Comparison of ENCODE assay signal across 27 mouse cellular contexts in the genomic region with DNA sequence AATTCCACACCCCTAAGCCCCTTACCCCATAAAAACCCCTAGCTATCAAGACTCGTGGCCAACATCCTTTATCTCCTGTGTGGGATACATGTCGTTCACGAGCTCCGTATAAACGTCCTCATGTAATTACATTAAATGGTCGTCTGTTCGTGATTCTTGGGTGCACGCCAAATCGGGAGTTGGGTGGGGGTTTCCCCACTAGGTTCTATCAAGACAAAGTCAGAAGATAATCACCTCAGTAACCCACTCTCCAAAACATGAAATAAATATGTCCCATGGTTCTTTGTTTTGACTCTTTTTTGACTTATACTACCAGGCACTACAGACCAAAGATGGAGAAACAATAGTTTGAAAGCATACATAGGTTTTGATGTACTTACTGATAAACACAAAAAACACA. TPM values are rescaled to one million over a fixed set of nuclear protein-coding genes. Genes with fewer than 3 reads are reported as not detected.
A peak's percentile ranks its signal among the peaks of the same experiment; 100 is the strongest.
DNase-seq lines count a peak whose midpoint lies in the region; ATAC-seq lines count a peak whose summit lies in the region.
"Had no signal": no experiment of that assay in that cellular context is flagged by ENCODE, and none has a peak within 500 bp of the region (broad histone marks: within the 10 kb centered on the region; RNA-seq: fewer than 3 reads in every experiment).

No protein-coding gene starts in this region.

- ATAC-seq in CD4-positive, CD25-positive, alpha-beta regulatory T cell, adult 4 months: peak; percentile 74
- ATAC-seq in megakaryocyte-erythroid progenitor cell, adult 5-6 weeks (replicated peaks; ENCODE audit: low FRiP score, low TSS enrichment, poor library complexity, severe bottlenecking): no peak
- ATAC-seq in megakaryocyte, adult 5-6 weeks (ENCODE audit: poor library complexity, severe bottlenecking): no peak
- ATAC-seq: forebrain, embryonic 14.5 days; forebrain, embryonic 16.5 days had no signal

- DNase-seq in CD4-positive helper T cell, adult 2 months (ENCODE audit: low read depth, low spot score): peak; percentile 12
- DNase-seq in induced T-regulatory cell, adult 2 months (ENCODE audit: low read depth): peak; percentile 36
- DNase-seq in adrenal gland, postnatal 25 days: no peak
- DNase-seq: adrenal gland, adult 8-10 months; adrenal gland, postnatal 14 days; B cell, adult 2 months; cerebellum, adult 11 months; cerebellum, adult 18-20 months; cerebellum, adult 8-10 months; cerebellum, adult 9-11 months; cerebellum, postnatal 14 days; cerebellum, postnatal 36 days; embryo, embryonic 11 days had no signal

RNA-seq across cellular contexts. Expression of gene Trim12a, which starts 6.8 kb away (rescaled TPM):
- 100 to 1,000 TPM; 162 to 190 TPM for polyA plus RNA-seq in CD4-positive, CD25-positive, alpha-beta regulatory T cell, adult 4 months (2017; shearing (Covaris generic))
- 32.7 and 55.7 TPM in 2 replicates for total RNA-seq in megakaryocyte-erythroid progenitor cell, adult 5-6 weeks (2014; fragmentation: Nextera tagmentation)
- 52.1 and 54.5 TPM in 2 replicates for total RNA-seq in megakaryocyte-erythroid progenitor cell, adult 5-6 weeks (2017)
- total RNA-seq in megakaryocyte, adult 5-6 weeks (2015): 130 and 137 TPM in 2 replicates
- total RNA-seq in megakaryocyte, adult 5-6 weeks (2017): 147 and 166 TPM in 2 replicates
- 15.5 and 24.4 TPM in 2 replicates for total RNA-seq in adrenal gland, postnatal 25 days (2021)
- total RNA-seq: ES-E14, MEL had no signal
- polyA plus RNA-seq: erythroblast, embryonic 14.5 days had no signal

RNA-seq across cellular contexts. Expression of gene Trim34b, which starts 7.2 kb away (rescaled TPM):
- 1 to 10 TPM; 1.1 to 2.3 TPM for polyA plus RNA-seq in CD4-positive, CD25-positive, alpha-beta regulatory T cell, adult 4 months (2017; shearing (Covaris generic))
- total RNA-seq in megakaryocyte-erythroid progenitor cell, adult 5-6 weeks (2014; fragmentation: Nextera tagmentation): not detected in 2 replicates
- total RNA-seq in megakaryocyte-erythroid progenitor cell, adult 5-6 weeks (2017): not detected in 2 replicates
- total RNA-seq in megakaryocyte, adult 5-6 weeks (2015): not detected in 2 replicates
- total RNA-seq in megakaryocyte, adult 5-6 weeks (2017): 0.98 TPM in 1 of 2 replicates, not detected in the other
- total RNA-seq in adrenal gland, postnatal 25 days (2021): 0.79 and 1.00 TPM in 2 replicates
- polyA plus RNA-seq: brain, embryonic 14.5 days; embryonic facial prominence, embryonic 11.5 days; embryonic facial prominence, embryonic 13.5 days; erythroblast, embryonic 14.5 days; forebrain, embryonic 10.5 days; forebrain, embryonic 12.5 days; forebrain, embryonic 14.5 days; forebrain, embryonic 16.5 days had no signal

RNA-seq across cellular contexts. Expression of gene Trim12c, which starts 31.1 kb away (rescaled TPM):
- 10 to 100 TPM; 20.6 to 26.7 TPM for polyA plus RNA-seq in CD4-positive, CD25-positive, alpha-beta regulatory T cell, adult 4 months (2017; shearing (Covaris generic))
- 9.0 and 9.2 TPM in 2 replicates for total RNA-seq in megakaryocyte-erythroid progenitor cell, adult 5-6 weeks (2014; fragmentation: Nextera tagmentation)
- 13.4 and 22.0 TPM in 2 replicates for total RNA-seq in megakaryocyte-erythroid progenitor cell, adult 5-6 weeks (2017)
- total RNA-seq in megakaryocyte, adult 5-6 weeks (2015): 32.5 and 36.4 TPM in 2 replicates
- total RNA-seq in megakaryocyte, adult 5-6 weeks (2017): 51.5 and 51.8 TPM in 2 replicates
- total RNA-seq in adrenal gland, postnatal 25 days (2021): 14.2 and 19.2 TPM in 2 replicates

RNA-seq across cellular contexts. Expression of gene Trim5, which starts 34.1 kb away (rescaled TPM):
- polyA plus RNA-seq in CD4-positive, CD25-positive, alpha-beta regulatory T cell, adult 4 months (2017; shearing (Covaris generic)): 10 to 100 TPM; 36.0 to 41.6 TPM
- 3.0 and 4.3 TPM in 2 replicates for total RNA-seq in megakaryocyte-erythroid progenitor cell, adult 5-6 weeks (2014; fragmentation: Nextera tagmentation)
- total RNA-seq in megakaryocyte-erythroid progenitor cell, adult 5-6 weeks (2017): 2.8 and 4.8 TPM in 2 replicates
- 12.2 and 13.9 TPM in 2 replicates for total RNA-seq in megakaryocyte, adult 5-6 weeks (2015)
- total RNA-seq in megakaryocyte, adult 5-6 weeks (2017): 12.9 and 13.9 TPM in 2 replicates
- total RNA-seq in adrenal gland, postnatal 25 days (2021): 5.7 and 7.3 TPM in 2 replicates
- total RNA-seq: ES-E14, MEL had no signal
- polyA plus RNA-seq: forebrain, embryonic 14.5 days had no signal

RNA-seq across cellular contexts. Expression of gene Trim30b, which starts 47.7 kb away (rescaled TPM):
- 1 to 10 TPM; 1.1 to 1.5 TPM for polyA plus RNA-seq in CD4-positive, CD25-positive, alpha-beta regulatory T cell, adult 4 months (2017; shearing (Covaris generic))
- total RNA-seq in megakaryocyte-erythroid progenitor cell, adult 5-6 weeks (2014; fragmentation: Nextera tagmentation): 0.79 and 0.89 TPM in 2 replicates
- total RNA-seq in megakaryocyte-erythroid progenitor cell, adult 5-6 weeks (2017): 0.23 TPM in 1 of 2 replicates, not detected in the other
- total RNA-seq in megakaryocyte, adult 5-6 weeks (2015): 20.5 and 28.5 TPM in 2 replicates
- 18.2 and 23.0 TPM in 2 replicates for total RNA-seq in megakaryocyte, adult 5-6 weeks (2017)
- total RNA-seq in adrenal gland, postnatal 25 days (2021): 0.12 TPM in 1 of 2 replicates, not detected in the other
- total RNA-seq: adrenal gland, postnatal 14 days; adrenal gland, postnatal 4 days; ES-E14; MEL had no signal
- polyA plus RNA-seq: embryonic facial prominence, embryonic 11.5 days; embryonic facial prominence, embryonic 13.5 days; erythroblast, embryonic 14.5 days; forebrain, embryonic 10.5 days; forebrain, embryonic 12.5 days; forebrain, embryonic 14.5 days; forebrain, embryonic 16.5 days had no signal
